Mouse (Mus musculus): ENCODE measurements around the gene Kank2. TPM values are rescaled to one million over a fixed set of nuclear protein-coding genes. Genes with fewer than 3 reads are reported as not detected.

Kank2 gene
- 1.3 and 2.4 TPM in 2 replicates for polyA plus RNA-seq (2014; fragmentation: Nextera tagmentation; extraction: Ambion mirVana)

GRCm38 (mm10) chr9:21798345-21799009, at the start of gene Kank2:
TSS of gene Kank2 (minus strand) at chr9:21798744.
- ATAC-seq (ENCODE audit: low read depth), result peak; percentile 86
- Histone ChIP-seq H3K4me3 (ENCODE audit: low read depth, low read length) (peak within 1 kb of the TSS; percentile 57), H3K4me1 (ENCODE audit: control insufficient read depth, insufficient read depth, low read length) (0 out of 2 replicates have a peak, but pooled peaks cover 4% of the 10 kb centered on the region), H3K27ac (ENCODE audit: low read depth, low read length) (peak within 1 kb of the TSS; percentile 62; the same call in 1 of the 2 replicates), H3K4me2 (ENCODE audit: low read depth, low read length) (peak within 1 kb of the TSS; percentile 76), H3K36me3 (ENCODE audit: control insufficient read depth, insufficient read depth, low read length) (no peaks in the 10 kb centered on the region), H3K9me3 (ENCODE audit: control insufficient read depth, low read length) (no peaks in the 10 kb centered on the region), H3K27me3 (ENCODE audit: control insufficient read depth, insufficient read depth, low read length) (0 out of 2 replicates have a peak, but pooled peaks cover 4% of the 10 kb centered on the region), H3K9ac (replicated peaks; ENCODE audit: low read depth, low read length) (peak within 1 kb of the TSS; percentile 48)
- WGBS, result under 1% methylated on average over 51 of the region's 52 CpGs

GRCm38 (mm10) chr9:21847926-21848325, 49.4 kb upstream of the Kank2 start:
- no peaks in the 10 kb centered on the region for H3K27me3 ChIP-seq (ENCODE audit: control insufficient read depth, insufficient read depth, low read length)
- H3K4me1 ChIP-seq (ENCODE audit: control insufficient read depth, insufficient read depth, low read length), result 0 out of 2 replicates have a peak, but pooled peaks cover 6% of the 10 kb centered on the region
- H3K36me3 ChIP-seq (ENCODE audit: control insufficient read depth, insufficient read depth, low read length), result no peaks in the 10 kb centered on the region
- H3K4me2 ChIP-seq (ENCODE audit: low read depth, low read length), result no peak overlapping the region
- H3K27ac ChIP-seq (ENCODE audit: low read depth, low read length), result 0 out of 2 replicates have a peak overlapping the region, but pooled peaks have one; percentile 34
- ATAC-seq (ENCODE audit: low read depth), result no peak
- H3K4me3 ChIP-seq (ENCODE audit: low read depth, low read length), result no peak overlapping the region
- H3K9ac ChIP-seq (replicated peaks; ENCODE audit: low read depth, low read length), result no peak overlapping the region
- H3K9me3 ChIP-seq (ENCODE audit: control insufficient read depth, low read length), result no peaks in the 10 kb centered on the region
- WGBS, result 31% methylated on average over 10 of the region's 10 CpGs

- H3K9me3 ChIP-seq (ENCODE audit: control insufficient read depth, low read length), result no peaks in the 10 kb centered on the region
- H3K36me3 ChIP-seq (ENCODE audit: control insufficient read depth, insufficient read depth, low read length), result no peaks in the 10 kb centered on the region
- no peaks in the 10 kb centered on the region for H3K27me3 ChIP-seq (ENCODE audit: control insufficient read depth, insufficient read depth, low read length)
- H3K4me2 ChIP-seq (ENCODE audit: low read depth, low read length), result peak overlapping the region; percentile 21; the same call in 1 of the 2 replicates
- 0 out of 2 replicates have a peak, but pooled peaks cover 2% of the 10 kb centered on the region for H3K4me1 ChIP-seq (ENCODE audit: control insufficient read depth, insufficient read depth, low read length)
- no peak overlapping the region for H3K4me3 ChIP-seq (ENCODE audit: low read depth, low read length)
- H3K9ac ChIP-seq (replicated peaks; ENCODE audit: low read depth, low read length), result no peak overlapping the region
- H3K27ac ChIP-seq (ENCODE audit: low read depth, low read length), result 0 out of 2 replicates have a peak overlapping the region, but pooled peaks have one; percentile 34
- 30% methylated on average over 3 of the region's 3 CpGs for WGBS
- no peak for ATAC-seq (ENCODE audit: low read depth)
Observed at GRCm38 (mm10) chr9:21847425-21847824, 48.9 kb upstream of the Kank2 start.

GRCm38 (mm10) chr9:21846755-21847341, 48.3 kb upstream of the Kank2 start:
- 9% methylated on average over 11 of the region's 11 CpGs for WGBS
- peak overlapping the region; percentile 8; the same call in 1 of the 2 replicates for H3K27ac ChIP-seq (ENCODE audit: low read depth, low read length)
- no peak overlapping the region for H3K9ac ChIP-seq (replicated peaks; ENCODE audit: low read depth, low read length)
- 0 out of 2 replicates have a peak, but pooled peaks cover 2% of the 10 kb centered on the region for H3K4me1 ChIP-seq (ENCODE audit: control insufficient read depth, insufficient read depth, low read length)
- H3K4me2 ChIP-seq (ENCODE audit: low read depth, low read length), result peak overlapping the region; percentile 21; the same call in 1 of the 2 replicates
- no peaks in the 10 kb centered on the region for H3K9me3 ChIP-seq (ENCODE audit: control insufficient read depth, low read length)
- no peaks in the 10 kb centered on the region for H3K27me3 ChIP-seq (ENCODE audit: control insufficient read depth, insufficient read depth, low read length)
- ATAC-seq (ENCODE audit: low read depth), result peak; percentile 20; the same call in 1 of the 2 replicates
- H3K4me3 ChIP-seq (ENCODE audit: low read depth, low read length), result no peak overlapping the region
- no peaks in the 10 kb centered on the region for H3K36me3 ChIP-seq (ENCODE audit: control insufficient read depth, insufficient read depth, low read length)

GRCm38 (mm10) chr9:21845381-21846080, 47.0 kb upstream of the Kank2 start:
- no peak overlapping the region for H3K4me2 ChIP-seq (ENCODE audit: low read depth, low read length)
- no peak overlapping the region for H3K9ac ChIP-seq (replicated peaks; ENCODE audit: low read depth, low read length)
- no peaks in the 10 kb centered on the region for H3K9me3 ChIP-seq (ENCODE audit: control insufficient read depth, low read length)
- no peak overlapping the region for H3K27ac ChIP-seq (ENCODE audit: low read depth, low read length)
- WGBS, result 61% methylated on average over 14 of the region's 14 CpGs
- 0 out of 2 replicates have a peak, but pooled peaks cover 2% of the 10 kb centered on the region for H3K4me1 ChIP-seq (ENCODE audit: control insufficient read depth, insufficient read depth, low read length)
- H3K4me3 ChIP-seq (ENCODE audit: low read depth, low read length), result no peak overlapping the region
- no peaks in the 10 kb centered on the region for H3K36me3 ChIP-seq (ENCODE audit: control insufficient read depth, insufficient read depth, low read length)
- H3K27me3 ChIP-seq (ENCODE audit: control insufficient read depth, insufficient read depth, low read length), result no peaks in the 10 kb centered on the region
- no peak for ATAC-seq (ENCODE audit: low read depth)

- 81% methylated on average over 6 of the region's 6 CpGs for WGBS
- no peak overlapping the region for H3K4me3 ChIP-seq (ENCODE audit: low read depth, low read length)
- no peak overlapping the region for H3K9ac ChIP-seq (replicated peaks; ENCODE audit: low read depth, low read length)
- H3K9me3 ChIP-seq (ENCODE audit: control insufficient read depth, low read length), result no peaks in the 10 kb centered on the region
- H3K27me3 ChIP-seq (ENCODE audit: control insufficient read depth, insufficient read depth, low read length), result no peaks in the 10 kb centered on the region
- no peak overlapping the region for H3K4me2 ChIP-seq (ENCODE audit: low read depth, low read length)
- no peaks in the 10 kb centered on the region for H3K36me3 ChIP-seq (ENCODE audit: control insufficient read depth, insufficient read depth, low read length)
- 0 out of 2 replicates have a peak, but pooled peaks cover 2% of the 10 kb centered on the region for H3K4me1 ChIP-seq (ENCODE audit: control insufficient read depth, insufficient read depth, low read length)
- no peak overlapping the region for H3K27ac ChIP-seq (ENCODE audit: low read depth, low read length)
- ATAC-seq (ENCODE audit: low read depth), result no peak
Observed at GRCm38 (mm10) chr9:21843086-21843485, 44.5 kb upstream of the Kank2 start.

- Histone ChIP-seq H3K4me3 (ENCODE audit: low read depth, low read length) (no peak overlapping the region), H3K9me3 (ENCODE audit: control insufficient read depth, low read length) (no peaks in the 10 kb centered on the region), H3K4me2 (ENCODE audit: low read depth, low read length) (no peak overlapping the region), H3K36me3 (ENCODE audit: control insufficient read depth, insufficient read depth, low read length) (no peaks in the 10 kb centered on the region), H3K4me1 (ENCODE audit: control insufficient read depth, insufficient read depth, low read length) (0 out of 2 replicates have a peak, but pooled peaks cover 2% of the 10 kb centered on the region), H3K27ac (ENCODE audit: low read depth, low read length) (no peak overlapping the region), H3K9ac (replicated peaks; ENCODE audit: low read depth, low read length) (no peak overlapping the region), H3K27me3 (ENCODE audit: control insufficient read depth, insufficient read depth, low read length) (no peaks in the 10 kb centered on the region)
- no peak for ATAC-seq (ENCODE audit: low read depth)
- 66% methylated on average over 5 of the region's 5 CpGs for WGBS
Observed at GRCm38 (mm10) chr9:21842391-21842790, 43.8 kb upstream of the Kank2 start.

GRCm38 (mm10) chr9:21841340-21841739, 42.8 kb upstream of the Kank2 start:
- Histone ChIP-seq H3K27ac (ENCODE audit: low read depth, low read length) (no peak overlapping the region), H3K9ac (replicated peaks; ENCODE audit: low read depth, low read length) (no peak overlapping the region), H3K9me3 (ENCODE audit: control insufficient read depth, low read length) (no peaks in the 10 kb centered on the region), H3K4me1 (ENCODE audit: control insufficient read depth, insufficient read depth, low read length) (no peaks in the 10 kb centered on the region), H3K4me3 (ENCODE audit: low read depth, low read length) (no peak overlapping the region), H3K4me2 (ENCODE audit: low read depth, low read length) (no peak overlapping the region), H3K27me3 (ENCODE audit: control insufficient read depth, insufficient read depth, low read length) (no peaks in the 10 kb centered on the region), H3K36me3 (ENCODE audit: control insufficient read depth, insufficient read depth, low read length) (no peaks in the 10 kb centered on the region)
- WGBS, result 96% methylated on average over 6 of the region's 6 CpGs
- no peak for ATAC-seq (ENCODE audit: low read depth)

All from neural tube, embryonic 14.5 days (tissue).